Mouse (Mus musculus): Measurements from ENCODE around the gene Apbb1.
A peak's percentile ranks its signal among the peaks of the same experiment; 100 is the strongest.

Gene Apbb1

DNA sequence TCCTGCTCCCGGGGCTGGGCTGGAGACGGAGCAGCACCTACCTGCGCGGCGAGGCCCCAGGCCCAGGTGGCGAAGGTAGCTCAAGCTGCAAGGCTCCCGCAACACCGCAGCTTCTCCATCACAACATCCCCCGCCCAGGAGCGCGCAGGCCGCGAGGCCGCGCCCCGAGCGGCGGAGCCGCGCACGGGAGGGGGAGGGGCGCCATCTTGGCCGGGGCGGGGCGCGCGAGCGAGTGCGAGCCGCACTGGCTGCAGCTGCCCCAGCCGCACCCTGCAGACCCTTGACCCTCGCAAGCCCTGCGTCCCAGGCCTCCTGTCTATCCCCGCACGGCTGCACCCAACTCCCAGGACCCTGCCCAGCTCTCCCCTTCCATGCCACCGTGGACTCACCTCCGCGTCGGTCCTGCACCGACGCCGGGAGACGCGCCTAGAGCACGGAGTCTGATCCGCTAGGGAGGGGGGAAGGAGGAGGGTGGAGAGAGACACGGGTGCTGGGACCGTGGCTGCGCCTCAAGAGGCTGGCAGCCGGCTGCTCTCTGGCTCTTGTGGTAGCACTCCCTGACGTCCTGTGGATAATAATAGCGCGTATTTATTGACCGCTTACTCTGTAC, at the start of gene Apbb1:
Apbb1 (minus strand) TSS at position 560 of the 610 bp plus-strand sequence.
- DNase-seq (ENCODE audit: low spot score in 2 of 2) = peak; percentile 67 to 69

- no peak for DNase-seq (ENCODE audit: low spot score in 2 of 2)
These were observed 47.2 kb upstream of the Apbb1 start for GRCm38 (mm10) chr7:105628633-105629032.

DNA sequence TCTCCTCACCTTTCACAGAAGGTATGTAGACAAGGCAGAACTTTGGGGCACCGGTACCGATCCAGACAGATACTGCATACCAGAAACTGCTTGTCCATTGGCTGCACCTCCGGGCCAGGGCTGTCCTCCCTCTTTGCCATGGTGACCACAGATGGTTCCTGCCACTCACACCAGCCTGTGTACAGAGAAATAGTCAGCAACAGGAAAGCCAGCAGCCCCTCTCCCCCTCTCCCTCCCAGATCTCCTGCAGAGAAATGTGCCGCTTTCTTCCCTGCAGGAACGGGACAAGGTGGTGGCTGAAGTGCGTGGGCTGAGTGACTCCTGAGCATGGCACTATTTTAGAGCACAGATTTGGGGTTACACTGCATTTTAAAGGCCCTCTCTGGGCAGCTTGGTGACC, 43.9 kb upstream of the Apbb1 start:
- no peak for DNase-seq (ENCODE audit: low spot score in 2 of 2)

DNA sequence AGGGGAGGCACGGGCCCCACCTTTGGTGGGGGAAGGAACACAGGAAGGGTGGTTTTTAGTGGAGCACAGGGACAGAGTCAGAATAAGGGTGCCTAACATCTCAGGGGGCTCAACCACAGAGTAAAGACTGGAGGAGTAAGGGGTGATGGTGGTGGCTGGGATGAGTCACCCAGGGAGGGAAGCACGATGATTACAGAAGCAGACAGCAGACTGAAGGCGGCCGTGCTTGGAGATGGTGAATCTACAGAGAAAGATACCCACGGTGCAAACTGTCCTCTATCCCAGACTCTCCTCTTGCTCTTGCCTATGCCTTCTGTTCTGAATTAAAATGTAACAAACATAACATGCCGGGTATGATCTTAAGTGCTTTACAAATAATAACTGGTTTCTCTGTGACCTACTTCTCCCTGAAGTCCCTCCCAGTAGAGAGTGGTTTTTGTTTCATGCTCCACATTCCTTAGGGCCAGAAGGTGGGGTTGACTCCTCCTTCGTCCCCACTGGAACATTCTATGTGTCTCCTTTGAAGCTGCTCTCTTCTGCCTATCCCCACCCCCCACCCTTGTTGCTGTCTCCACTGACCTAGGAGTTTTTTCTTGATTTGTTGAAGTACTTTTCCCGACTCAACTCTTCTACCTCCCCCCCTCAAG, 40.3 kb upstream of the Apbb1 start:
- no peak for DNase-seq (ENCODE audit: low spot score in 2 of 2)

DNA sequence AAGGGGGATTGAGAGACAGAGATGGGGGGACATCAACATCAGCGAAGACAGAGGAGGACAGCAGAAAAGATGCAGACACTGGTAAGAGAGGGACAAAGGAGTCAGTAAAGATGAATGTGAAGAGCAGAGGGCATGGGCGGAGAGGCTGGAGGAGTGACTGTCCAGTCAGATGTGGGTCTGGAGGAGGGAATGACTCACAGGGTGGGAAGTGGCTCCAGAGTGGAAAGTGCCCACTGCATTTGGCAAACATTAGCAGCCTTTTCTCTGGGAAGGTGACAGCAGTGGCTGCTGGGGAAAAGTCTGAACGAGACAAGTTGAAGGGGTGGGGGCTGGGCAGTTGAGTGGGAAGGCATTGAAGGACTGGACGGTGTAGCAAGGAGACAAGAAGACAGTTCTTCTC, 39.6 kb upstream of the Apbb1 start:
- no peak for DNase-seq (ENCODE audit: low spot score in 2 of 2)

DNA sequence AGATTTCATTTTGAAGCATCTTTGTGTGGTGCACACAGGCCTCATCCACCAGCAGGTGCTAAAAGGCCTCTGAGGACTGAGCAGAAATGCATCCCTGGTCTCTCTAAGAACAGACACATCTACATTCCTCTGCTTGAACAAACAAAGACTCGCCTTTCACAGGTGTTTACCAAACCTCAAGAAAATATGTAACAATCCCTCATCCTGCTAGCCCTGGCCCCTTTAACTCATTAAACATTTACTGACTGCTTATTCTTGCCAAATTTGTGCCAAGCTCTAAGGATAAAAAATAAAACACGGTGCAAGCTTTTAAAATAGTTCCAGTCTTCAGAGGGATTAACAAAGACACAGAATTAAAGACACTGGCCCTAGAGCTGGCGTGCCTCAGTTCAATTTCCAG, 38.2 kb upstream of the Apbb1 start:
- no peak for DNase-seq (ENCODE audit: low spot score in 2 of 2)

- DNase-seq (ENCODE audit: low spot score in 2 of 2) = no peak
These were observed 36.4 kb upstream of the Apbb1 start for GRCm38 (mm10) chr7:105617810-105618209.

- no peak for DNase-seq (ENCODE audit: low spot score in 2 of 2)
These were observed 35.1 kb upstream of the Apbb1 start for GRCm38 (mm10) chr7:105616561-105616960.

- no peak for DNase-seq (ENCODE audit: low spot score in 2 of 2)
These were observed 34.3 kb upstream of the Apbb1 start for GRCm38 (mm10) chr7:105615720-105616119.

GRCm38 (mm10) chr7:105614400-105614799, 32.9 kb upstream of the Apbb1 start:
- DNase-seq (ENCODE audit: low spot score in 2 of 2) = no peak

DNA sequence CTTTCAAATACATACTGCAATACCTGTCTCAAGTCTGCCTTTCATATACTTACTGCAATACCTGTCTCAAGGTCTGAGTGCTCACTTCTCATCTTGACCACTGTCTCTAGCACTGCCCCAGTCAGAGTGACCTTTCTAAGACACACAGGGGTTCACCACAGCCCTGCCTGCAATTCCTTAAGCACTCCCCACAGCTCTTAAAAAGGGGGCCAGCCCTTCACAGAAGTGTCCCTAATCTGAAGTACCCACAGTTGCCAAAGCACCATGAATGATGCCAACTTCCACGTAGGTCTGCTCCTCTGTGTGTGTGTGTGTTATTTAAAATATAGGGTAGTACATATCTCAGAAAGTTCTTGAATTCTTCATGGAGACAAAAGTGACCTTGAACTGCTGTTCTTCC, 30.3 kb upstream of the Apbb1 start:
- DNase-seq (ENCODE audit: low spot score in 2 of 2) = no peak

DNA sequence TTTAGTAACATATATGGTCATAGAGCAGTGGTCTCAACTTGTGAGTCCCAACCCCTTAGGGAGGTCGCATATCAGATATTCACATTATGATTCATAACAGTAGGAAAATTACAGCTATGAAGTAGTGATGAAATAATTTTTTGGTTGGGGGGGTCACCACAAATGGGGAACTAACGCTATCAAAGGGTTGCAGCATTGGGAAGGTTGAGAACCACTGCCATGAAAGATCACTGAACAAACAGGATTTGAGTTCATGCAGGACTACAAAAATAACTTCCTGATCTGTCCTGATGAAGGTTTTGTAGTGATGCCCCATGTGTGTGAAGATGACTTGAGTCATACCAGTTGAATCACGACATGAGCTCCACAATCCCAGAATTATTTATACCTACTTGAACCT, 27.0 kb upstream of the Apbb1 start:
- no peak for DNase-seq (ENCODE audit: low spot score in 2 of 2)

- DNase-seq (ENCODE audit: low spot score in 2 of 2) = peak; percentile 52 to 53
These were observed 21.6 kb upstream of the Apbb1 start for GRCm38 (mm10) chr7:105602860-105603623.

- DNase-seq (ENCODE audit: low spot score in 2 of 2) = no peak
These were observed 8.6 kb upstream of the Apbb1 start for GRCm38 (mm10) chr7:105590097-105590496.

- no peak for DNase-seq (ENCODE audit: low spot score in 2 of 2)
These were observed 7.0 kb upstream of the Apbb1 start for GRCm38 (mm10) chr7:105588325-105588912.

GRCm38 (mm10) chr7:105581959-105582358, 506 bp upstream of the Apbb1 start:
- DNase-seq (ENCODE audit: low spot score in 2 of 2) = no peak

DNA sequence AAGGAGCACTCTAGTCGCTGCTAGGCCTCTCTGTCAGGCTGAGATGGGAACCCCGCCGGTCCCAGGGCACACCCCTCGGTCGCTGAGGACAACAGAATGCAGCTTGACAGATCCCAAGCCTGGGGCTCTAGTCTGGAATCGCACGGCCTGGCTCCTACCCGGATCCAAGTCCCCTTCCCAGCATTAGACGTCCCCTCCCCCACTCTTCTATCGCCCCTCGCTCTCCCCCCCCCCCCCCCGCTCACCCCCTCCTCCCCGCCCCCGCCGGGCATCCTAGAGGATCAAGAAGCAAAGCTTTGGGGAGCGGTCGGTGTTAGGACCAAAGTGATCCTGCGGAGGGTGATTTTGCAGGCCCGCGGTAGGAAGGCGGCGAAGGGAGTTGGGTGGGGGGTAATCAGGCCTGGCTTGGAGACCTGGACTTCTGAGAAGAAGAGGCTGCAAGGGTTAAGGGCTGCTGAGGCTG, 795 bp downstream of the Apbb1 start:
- no peak for DNase-seq (ENCODE audit: low spot score in 2 of 2)

DNA sequence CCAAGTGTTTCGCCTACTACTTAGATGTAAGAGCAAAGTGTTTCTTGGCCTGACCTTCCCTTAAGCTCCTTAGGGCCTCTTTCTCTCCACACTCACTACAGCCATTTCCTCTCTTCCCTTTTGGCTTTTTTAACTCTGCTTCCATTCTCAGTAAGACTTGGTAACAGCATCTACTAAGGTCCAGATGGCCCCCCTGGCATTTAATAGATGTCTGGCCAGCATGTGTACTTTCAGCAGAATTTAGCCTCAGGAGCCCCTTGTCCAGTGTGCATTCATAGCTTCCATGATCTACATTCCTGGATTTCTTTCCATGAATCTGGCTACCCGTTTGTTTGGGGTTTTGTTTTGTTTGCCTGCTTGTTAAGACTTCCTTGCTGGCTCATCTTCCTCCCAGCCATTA, 3.0 kb downstream of the Apbb1 start:
- DNase-seq (ENCODE audit: low spot score in 2 of 2) = no peak

GRCm38 (mm10) chr7:105577377-105577871, 4.0 kb downstream of the Apbb1 start:
- DNase-seq (ENCODE audit: low spot score in 2 of 2) = no peak

DNA sequence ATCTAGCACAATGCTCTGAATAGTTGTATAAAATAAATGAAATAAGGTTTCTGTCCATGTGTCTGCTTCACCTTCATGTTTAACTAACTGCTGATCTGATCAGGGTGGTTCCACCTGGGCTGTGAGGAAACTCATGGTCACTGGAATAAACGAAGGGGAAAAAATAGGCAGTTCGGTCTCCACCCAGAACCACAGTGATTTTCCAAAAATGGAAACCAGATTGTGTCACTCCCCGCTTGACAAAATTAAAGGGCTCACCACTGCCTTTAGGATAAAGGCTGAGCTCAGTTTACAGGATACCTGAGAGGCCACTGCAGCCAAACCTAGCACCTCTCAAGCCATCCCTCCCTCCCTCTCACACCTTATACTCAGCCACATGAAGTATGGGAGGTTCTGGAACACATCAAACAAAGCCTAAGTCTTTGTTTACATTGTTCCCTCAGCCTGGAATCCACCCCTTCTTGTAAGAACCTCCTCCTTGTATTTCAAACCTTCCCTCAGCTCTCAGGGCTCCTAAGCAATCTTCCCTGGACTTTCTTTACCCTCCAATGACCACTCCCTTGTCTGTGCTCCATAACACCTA, 5.2 kb downstream of the Apbb1 start:
- no peak for DNase-seq (ENCODE audit: low spot score in 2 of 2)

DNA sequence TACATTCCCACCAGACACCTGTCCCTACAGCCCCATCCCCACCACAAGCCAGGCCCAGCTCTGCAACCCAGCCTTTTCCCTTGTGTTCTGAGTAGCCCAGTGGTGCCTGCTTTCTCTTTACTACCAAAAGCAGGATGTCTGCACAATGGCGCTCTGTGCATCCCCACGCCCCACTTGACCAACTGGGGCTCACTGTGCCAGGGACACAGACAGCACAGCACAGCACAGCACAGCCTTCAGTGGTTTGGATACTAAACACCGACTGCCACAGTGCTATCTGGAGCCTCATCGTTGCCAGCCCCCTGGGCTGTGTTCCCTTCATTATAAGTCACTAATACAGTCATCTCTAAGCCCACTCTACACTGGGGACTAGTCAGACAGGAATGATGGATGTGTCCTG, 6.9 kb downstream of the Apbb1 start:
- DNase-seq (ENCODE audit: low spot score in 2 of 2) = no peak

GRCm38 (mm10) chr7:105572949-105573348, 8.5 kb downstream of the Apbb1 start:
- DNase-seq (ENCODE audit: low spot score in 2 of 2) = no peak
